Mouse (Mus musculus) MEL (cell line): ENCODE results near the gene Rpl3. TPM values are rescaled to one million over a fixed set of nuclear protein-coding genes. Genes with fewer than 3 reads are reported as not detected.
A peak's percentile ranks its signal among the peaks of the same experiment; 100 is the strongest.

ENCODE experiments used
- DNase-seq: peaks from one replicate; pipeline ENCODE4 v3.0.0; 2011; ENCODE audit warnings: low read depth, low spot score
- H3K27ac ChIP-seq: 2 replicates; pipeline ENCODE4 v1.5.1; 2012; ENCODE audit warnings: low read depth, mild to moderate bottlenecking, control low read depth, low read length, moderate library complexity; ENCODE audit not compliant: control insufficient read depth
- H3K27me3 ChIP-seq, 2 experiments: fragments of 150-350 bp in 1 of 2; sonication (generic) in 1 of 2; 2 replicates each; pipeline ENCODE4 v1.6.1; 2012; ENCODE audit warnings: low read length in 2 of 2, mild to moderate bottlenecking in 2 of 2, improper control_type of control experiment in 1 of 2, moderate library complexity in 1 of 2; ENCODE audit not compliant: insufficient read depth in 2 of 2, control insufficient read depth in 1 of 2
- H3K36me3 ChIP-seq, 2 experiments: 2 replicates each; pipeline ENCODE4 v1.6.1; 2012 to 2014; ENCODE audit warnings: low read length in 2 of 2, improper control_type of control experiment in 1 of 2, inconsistent platforms in 1 of 2, mild to moderate bottlenecking in 1 of 2; ENCODE audit not compliant: insufficient read depth in 2 of 2, control insufficient read depth in 1 of 2
- H3K4me1 ChIP-seq, 2 experiments: fragments of 150-350 bp in 1 of 2; sonication (generic) in 1 of 2; 2 replicates each; pipeline ENCODE4 v1.6.1; 2012; ENCODE audit warnings: low read length in 2 of 2, improper control_type of control experiment in 1 of 2, mild to moderate bottlenecking in 1 of 2; ENCODE audit not compliant: insufficient read depth in 2 of 2, control insufficient read depth in 1 of 2
- H3K4me3 ChIP-seq, 2 experiments: fragments of 150-350 bp in 1 of 2; sonication (generic) in 1 of 2; 2 replicates each; pipeline ENCODE4 v1.5.1; 2012; ENCODE audit warnings: low read depth in 2 of 2, low read length in 2 of 2, mild to moderate bottlenecking in 2 of 2, moderate library complexity in 2 of 2, control low read depth in 1 of 2, improper control_type of control experiment in 1 of 2; ENCODE audit not compliant: control insufficient read depth in 1 of 2, insufficient read depth in 1 of 2
- H3K79me2 ChIP-seq: 2 replicates; pipeline ENCODE4 v1.6.1; 2012; ENCODE audit warnings: mild to moderate bottlenecking, low read length, moderate library complexity; ENCODE audit not compliant: control insufficient read depth, poor library complexity, insufficient read depth
- H3K9ac ChIP-seq: 2 replicates; pipeline ENCODE4 v1.6.1; 2012; ENCODE audit warnings: low read depth, mild to moderate bottlenecking, control low read depth, low read length, moderate library complexity; ENCODE audit not compliant: control insufficient read depth, poor library complexity, severe bottlenecking
- H3K9me3 ChIP-seq: fragments of 150-350 bp; sonication (generic); replicated peaks from 2 replicates; pipeline ENCODE4 v1.6.1; 2012; ENCODE audit warnings: mild to moderate bottlenecking, low read length, improper control_type of control experiment, moderate library complexity; ENCODE audit not compliant: insufficient read depth
- BHLHE40 ChIP-seq: IDR thresholded peaks from 2 replicates; pipeline ENCODE4 v1.6.1; 2012; ENCODE audit warnings: low read depth, mild to moderate bottlenecking, inconsistent platforms, low read length, improper control_type of control experiment, borderline replicate concordance
- CHD2 ChIP-seq: IDR thresholded peaks from 2 replicates; pipeline ENCODE4 v1.6.1; 2011; ENCODE audit warnings: low read length, improper control_type of control experiment
- E2F4 ChIP-seq: IDR thresholded peaks from 2 replicates; pipeline ENCODE4 v1.6.1; 2011; ENCODE audit warnings: low read depth, low read length, improper control_type of control experiment, borderline replicate concordance
- GABPA ChIP-seq: IDR thresholded peaks from 2 replicates; pipeline ENCODE4 v1.6.1; 2012; ENCODE audit warnings: low read depth, mild to moderate bottlenecking, inconsistent platforms, low read length, improper control_type of control experiment, moderate library complexity
- GATA1 ChIP-seq: IDR thresholded peaks from 2 replicates; pipeline ENCODE4 v1.6.1; 2011; ENCODE audit warnings: low read depth, low read length, improper control_type of control experiment
- JUND ChIP-seq: IDR thresholded peaks from 2 replicates; pipeline ENCODE4 v1.6.1; 2011; ENCODE audit warnings: low read depth, mild to moderate bottlenecking, improper control_type of control experiment, low read length
- MAFK ChIP-seq: IDR thresholded peaks from 2 replicates; pipeline ENCODE4 v1.6.1; 2011; ENCODE audit warnings: low read depth, mild to moderate bottlenecking, low read length, improper control_type of control experiment, borderline replicate concordance
- MAZ ChIP-seq: IDR thresholded peaks from 2 replicates; pipeline ENCODE4 v1.6.1; 2012; ENCODE audit warnings: low read depth, mild to moderate bottlenecking, inconsistent platforms, low read length, improper control_type of control experiment
- MEF2A ChIP-seq: IDR thresholded peaks from 2 replicates; pipeline ENCODE4 v1.6.1; 2014; ENCODE audit warnings: low read depth, mild to moderate bottlenecking, inconsistent platforms, low read length, improper control_type of control experiment; ENCODE audit not compliant: poor library complexity, insufficient replicate concordance, severe bottlenecking; ENCODE audit errors: extremely low read depth
- MXI1 ChIP-seq: IDR thresholded peaks from 2 replicates; pipeline ENCODE4 v1.6.1; 2011; ENCODE audit warnings: mild to moderate bottlenecking, low read depth, low read length, improper control_type of control experiment
- MYB ChIP-seq: IDR thresholded peaks from 2 replicates; pipeline ENCODE4 v1.6.1; 2011; ENCODE audit warnings: mild to moderate bottlenecking, low read depth, low read length, improper control_type of control experiment
- MYC ChIP-seq: IDR thresholded peaks from 2 replicates; pipeline ENCODE4 v1.6.1; 2011; ENCODE audit warnings: low read depth, mild to moderate bottlenecking, low read length, improper control_type of control experiment, moderate library complexity
- POLR2A ChIP-seq, 2 experiments: IDR thresholded peaks; 2 replicates each; pipeline ENCODE4 v1.6.1; 2011 to 2012; ENCODE audit warnings: low read length in 2 of 2, mild to moderate bottlenecking in 2 of 2, control low read depth in 1 of 2, improper control_type of control experiment in 1 of 2, low read depth in 1 of 2, moderate library complexity in 1 of 2; ENCODE audit not compliant: control insufficient read depth in 1 of 2, insufficient read depth in 1 of 2, poor library complexity in 1 of 2
- POLR2AphosphoS2 ChIP-seq: IDR thresholded peaks from 2 replicates; pipeline ENCODE4 v1.6.1; 2011; ENCODE audit warnings: low read length, improper control_type of control experiment
- POLR2AphosphoS5 ChIP-seq: IDR thresholded peaks from 2 replicates; pipeline ENCODE4 v1.6.1; 2012; ENCODE audit warnings: low read depth, borderline replicate concordance, mild to moderate bottlenecking, inconsistent platforms, low read length, moderate library complexity, mixed read lengths
- RAD21 ChIP-seq: IDR thresholded peaks from 2 replicates; pipeline ENCODE4 v1.6.1; 2011; ENCODE audit warnings: mild to moderate bottlenecking, low read depth, low read length, improper control_type of control experiment
- TBP ChIP-seq: IDR thresholded peaks from 2 replicates; pipeline ENCODE4 v1.8.0; 2011; ENCODE audit warnings: low read depth, low read length, improper control_type of control experiment
- TCF12 ChIP-seq: IDR thresholded peaks from 2 replicates; pipeline ENCODE4 v1.6.1; 2014; ENCODE audit warnings: low read depth, mild to moderate bottlenecking, inconsistent platforms, low read length, improper control_type of control experiment, moderate library complexity
- UBTF ChIP-seq: IDR thresholded peaks from 2 replicates; pipeline ENCODE4 v1.6.1; 2012; ENCODE audit warnings: low read depth, mild to moderate bottlenecking, inconsistent platforms, low read length, improper control_type of control experiment, moderate library complexity, borderline replicate concordance; ENCODE audit not compliant: insufficient read depth
- USF2 ChIP-seq, 2 experiments: IDR thresholded peaks; 2 replicates each; pipeline ENCODE4 v1.6.1; 2011 to 2012; ENCODE audit warnings: improper control_type of control experiment in 2 of 2, low read length in 2 of 2, borderline replicate concordance in 1 of 2, inconsistent platforms in 1 of 2, low read depth in 1 of 2, mild to moderate bottlenecking in 1 of 2; ENCODE audit not compliant: insufficient read depth in 1 of 2
- ZC3H11A ChIP-seq: IDR thresholded peaks from 2 replicates; pipeline ENCODE4 v1.6.1; 2012; ENCODE audit warnings: low read depth, mild to moderate bottlenecking, inconsistent platforms, low read length, improper control_type of control experiment
- ZNF384 ChIP-seq: IDR thresholded peaks from 2 replicates; pipeline ENCODE4 v1.6.1; 2012; ENCODE audit warnings: low read depth, mild to moderate bottlenecking, inconsistent platforms, low read length, improper control_type of control experiment
- polyA plus RNA-seq, 2 experiments: library from polyadenylated mRNA; stranded (reverse) in 1 of 2; unstranded in 1 of 2; fragments of >175 nt in 1 of 2; fragments of >200 nt in 1 of 2; gene quantifications; 2 replicates each; pipeline versions ENCODE4 v1.2.1 to v1.2.4; 2012; ENCODE audit warnings: low replicate concordance in 2 of 2, low read depth in 1 of 2; ENCODE audit not compliant: insufficient read length in 2 of 2, insufficient read depth in 1 of 2, missing spikeins in 1 of 2
- total RNA-seq: library from RNA; depleted of rRNA; stranded (reverse); fragments of 300-350 nt; gene quantifications from 2 replicates; pipeline ENCODE4 v1.2.3, GENCODE M21; 2012

The Rpl3 gene
- total and polyA plus RNA-seq, 3 experiments, result 543 to 1,686 (median 1,096) TPM

- TF ChIP-seq ZNF384 (no peak), MAZ (peak; percentile 87; the same call in 1 of the 2 replicates), POLR2AphosphoS5 (no peak), MXI1 (no peak; the same call in none of the 2 replicates), GATA1 (no peak)
These were observed at the start of gene Rpl3, which contains the start of gene Syngr1 (continued) for GRCm38 (mm10) chr15:80091121-80091955.

GRCm38 (mm10) chr15:80140878-80141277 lies 49.2 kb upstream of the Rpl3 start:
- no peak overlapping the region for H3K4me3 ChIP-seq
- peaks cover 29% of the 10 kb centered on the region for H3K79me2 ChIP-seq
- H3K9ac ChIP-seq, result no peak overlapping the region
- peaks cover 1 to 10% of the 10 kb centered on the region in 2 experiments; a peak in 3 of 4 replicates for H3K36me3 ChIP-seq
- no peaks in the 10 kb centered on the region for H3K27me3 ChIP-seq
- TF ChIP-seq MYB (no peak), MAFK (no peak), ZC3H11A (no peak), TBP (no peak), MEF2A (no peak), UBTF (no peak)
- no peaks in the 10 kb centered on the region for H3K9me3 ChIP-seq
- 0 out of 4 replicates have a peak, but pooled peaks cover 0 to 3% of the 10 kb centered on the region in 2 experiments for H3K4me1 ChIP-seq
- H3K27ac ChIP-seq, result no peak overlapping the region
- DNase-seq, result no peak

- Histone ChIP-seq H3K27me3 (no peaks in the 10 kb centered on the region), H3K4me1 (peaks cover 0 to 3% of the 10 kb centered on the region in 2 experiments; a peak in 2 of 4 replicates), H3K79me2 (peaks cover 32% of the 10 kb centered on the region)
- no peak for TF ChIP-seq USF2 (IDR thresholded peaks at IDR 0.05; ENCODE audit: borderline replicate concordance in 1 of 2, insufficient read depth in 1 of 2, low read depth in 1 of 2, low read length in 2 of 2)
- no peak for TF ChIP-seq TCF12
- no peak for TF ChIP-seq E2F4
- no peak for TF ChIP-seq JUND
- TF ChIP-seq UBTF, result no peak
- TF ChIP-seq GABPA, result no peak
- no peak for TF ChIP-seq MXI1
- no peak for TF ChIP-seq TBP
- no peak for TF ChIP-seq MYC
- TF ChIP-seq BHLHE40, result no peak
- no peak for TF ChIP-seq POLR2AphosphoS2
- TF ChIP-seq CHD2, result no peak
- no peak for TF ChIP-seq RAD21
- no peak for TF ChIP-seq POLR2A (IDR thresholded peaks at IDR 0.05; ENCODE audit: control insufficient read depth in 1 of 2, insufficient read depth in 1 of 2, low read depth in 1 of 2, low read length in 2 of 2, poor library complexity in 1 of 2)
- TF ChIP-seq, all 39 proteins: peak for 0
- Histone ChIP-seq H3K27ac (no peak overlapping the region), H3K9ac (no peak overlapping the region), H3K9me3 (no peaks in the 10 kb centered on the region), H3K4me3 (no peak overlapping the region), H3K36me3 (peaks cover 6 to 10% of the 10 kb centered on the region in 2 experiments)
- no peak for DNase-seq
These were observed 48.6 kb upstream of the Rpl3 start for GRCm38 (mm10) chr15:80140302-80140701.
